Mouse (Mus musculus): Measurements from ENCODE around the gene Bcl2l12.
"Not testable (repeated sequence)": the region's sequence is repeated elsewhere in the genome, so short reads cannot be mapped to it uniquely, and the experiment has no call there.

The Bcl2l12 gene

DNA sequence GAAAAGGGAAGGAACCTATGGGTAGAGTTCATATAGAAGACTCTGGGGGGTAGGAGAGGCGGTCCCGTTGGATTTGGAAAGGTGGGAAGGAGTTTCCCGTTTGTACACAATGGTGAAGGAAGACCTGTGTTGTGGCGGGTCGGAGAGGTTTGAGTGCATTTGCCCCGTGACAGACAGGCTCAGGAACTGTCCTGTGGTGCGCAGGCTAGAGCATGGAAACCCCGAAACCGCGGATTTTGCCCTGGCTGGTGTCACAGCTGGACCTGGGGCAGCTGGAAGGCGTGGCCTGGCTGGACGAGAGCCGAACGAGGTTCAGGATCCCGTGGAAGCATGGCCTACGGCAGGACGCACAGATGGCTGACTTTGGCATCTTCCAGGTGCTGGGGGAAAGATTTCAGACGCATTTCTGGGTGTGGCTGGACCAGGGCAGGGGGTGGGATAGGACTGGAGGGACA lies at the start of gene Bcl2l12:
Gene Bcl2l12 (minus strand): TSS at position 212 of the 455 bp plus-strand sequence.
- DNase-seq (ENCODE audit: low spot score in 2 of 2) = no peak

DNA sequence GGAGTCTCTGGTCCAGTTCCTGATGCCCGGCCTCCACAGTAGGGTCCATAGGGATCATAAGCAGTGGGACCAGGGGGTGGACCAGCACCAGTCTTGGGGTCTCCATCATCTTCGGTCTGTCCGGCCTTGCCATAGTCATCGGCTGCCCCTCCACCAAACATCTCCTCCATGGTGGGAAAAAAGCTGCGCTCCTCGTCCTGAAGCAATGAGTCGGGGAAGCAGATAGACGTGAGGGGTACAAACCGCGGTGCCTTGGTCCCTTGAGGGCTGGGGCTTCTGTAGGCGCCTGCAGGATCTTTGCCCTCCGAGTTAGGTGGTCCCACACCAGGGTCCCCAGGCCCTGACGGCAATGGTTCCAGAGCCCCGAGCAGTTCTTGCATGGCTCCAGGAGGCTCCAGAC lies 49.0 kb upstream of the Bcl2l12 start:
- DNase-seq (ENCODE audit: low spot score in 2 of 2) = no peak

DNA sequence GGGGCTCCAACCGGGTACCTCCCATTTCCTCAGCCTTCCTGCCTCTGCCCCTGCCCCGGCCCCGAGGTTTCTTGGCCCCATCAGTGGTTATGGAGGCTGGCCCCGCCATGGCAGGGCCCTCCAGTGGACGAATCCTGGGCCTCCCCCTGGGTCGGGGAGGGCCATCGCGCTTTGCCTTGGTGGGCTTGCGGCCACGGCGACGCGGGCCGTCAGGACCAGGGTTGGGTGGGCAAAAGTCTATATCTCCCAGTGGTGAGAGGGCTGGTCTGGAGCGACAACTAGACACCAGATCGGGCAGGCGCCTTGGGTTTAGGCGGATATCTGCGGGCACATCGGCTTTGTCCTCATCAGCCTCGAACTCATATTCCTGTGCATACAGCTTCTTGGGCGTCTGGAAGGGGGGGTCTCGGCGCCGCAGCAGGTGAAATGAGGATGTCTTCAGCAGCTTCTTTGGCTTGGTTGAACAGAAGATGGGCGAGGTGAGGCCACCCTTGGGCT lies 48.4 kb upstream of the Bcl2l12 start:
- DNase-seq (ENCODE audit: low spot score in 2 of 2) = no peak

DNA sequence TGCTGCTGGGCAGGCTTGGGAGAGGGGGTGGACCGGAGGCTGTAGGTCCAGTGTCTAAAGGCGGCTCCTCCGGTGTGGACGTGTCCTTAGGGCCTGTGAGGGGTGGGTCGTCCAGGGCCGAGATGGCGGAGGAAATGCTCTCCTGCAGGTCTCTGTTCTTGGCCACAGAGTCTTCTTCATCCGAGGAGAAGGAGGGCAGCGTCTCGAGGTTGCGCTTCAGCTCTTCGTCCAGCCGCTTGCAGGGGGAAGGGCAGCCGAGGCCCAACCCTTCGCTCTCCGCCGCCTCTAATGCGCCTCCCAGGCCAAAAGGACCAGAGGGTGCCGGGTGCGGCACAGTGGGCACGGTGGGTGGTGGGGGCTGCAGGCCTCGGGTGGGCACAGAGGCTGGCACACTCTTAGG lies 47.2 kb upstream of the Bcl2l12 start:
- DNase-seq (ENCODE audit: low spot score in 2 of 2) = no peak

DNA sequence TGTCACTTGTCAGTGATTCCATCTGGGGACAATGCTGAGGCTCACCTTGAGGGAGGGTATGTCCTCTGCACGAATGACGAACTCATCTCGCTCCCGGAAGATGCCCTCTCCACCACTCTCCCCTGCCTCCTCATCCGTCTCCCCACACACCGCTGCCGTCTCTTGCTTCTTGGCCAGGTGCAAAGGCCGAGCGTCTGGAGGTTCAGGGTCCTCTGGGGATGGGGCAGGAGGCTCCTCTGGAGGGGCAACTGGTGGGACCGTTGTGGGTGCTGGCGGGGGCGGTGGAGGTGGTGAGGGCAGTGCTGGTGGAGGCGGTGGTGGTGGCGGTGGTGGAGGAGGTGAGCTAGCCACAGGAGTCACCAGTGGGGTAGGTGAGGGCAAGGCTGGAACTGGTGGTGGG lies 44.8 kb upstream of the Bcl2l12 start:
- no peak for DNase-seq (ENCODE audit: low spot score in 2 of 2)

DNA sequence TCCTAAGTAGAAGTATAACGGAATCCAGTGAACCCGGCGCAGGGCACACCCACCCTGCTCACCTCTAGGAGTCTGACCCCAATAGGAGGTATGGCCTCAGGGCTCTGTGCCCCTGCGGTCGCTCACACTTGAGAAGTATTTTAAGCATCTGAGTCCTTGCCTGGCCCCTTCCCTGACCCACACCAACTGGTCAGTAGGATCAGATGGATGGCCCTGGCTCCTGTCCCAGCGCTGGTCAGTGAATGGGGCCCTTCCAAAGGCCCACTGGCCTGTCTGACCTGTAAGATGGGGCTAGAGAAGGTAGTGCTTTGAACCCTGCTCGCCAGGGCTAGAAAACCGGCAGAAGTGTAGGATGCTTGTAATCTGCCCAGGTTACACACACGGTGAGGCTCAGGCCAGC lies 42.3 kb upstream of the Bcl2l12 start:
- DNase-seq (ENCODE audit: low spot score in 2 of 2) = no peak

DNA sequence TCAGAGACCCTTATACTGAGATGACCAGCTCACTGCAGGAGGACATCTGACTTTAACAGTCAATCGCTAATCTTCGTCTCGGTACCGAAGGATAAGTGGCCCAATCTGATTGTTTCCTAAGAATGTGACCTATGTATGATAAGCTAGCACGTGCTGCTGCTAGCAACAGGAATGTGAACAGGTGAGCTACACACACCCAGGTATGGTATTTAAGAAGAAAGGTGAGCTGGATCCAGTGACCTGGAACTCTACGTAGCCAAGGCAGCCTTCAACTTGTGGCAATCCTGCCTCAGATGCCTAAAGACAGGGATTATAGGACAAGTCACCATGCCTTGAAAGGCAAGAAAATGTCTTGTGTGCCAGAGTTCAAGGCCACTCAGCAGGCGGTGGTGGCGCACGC lies 39.9 kb upstream of the Bcl2l12 start:
- no peak for DNase-seq (ENCODE audit: low spot score in 2 of 2)

DNA sequence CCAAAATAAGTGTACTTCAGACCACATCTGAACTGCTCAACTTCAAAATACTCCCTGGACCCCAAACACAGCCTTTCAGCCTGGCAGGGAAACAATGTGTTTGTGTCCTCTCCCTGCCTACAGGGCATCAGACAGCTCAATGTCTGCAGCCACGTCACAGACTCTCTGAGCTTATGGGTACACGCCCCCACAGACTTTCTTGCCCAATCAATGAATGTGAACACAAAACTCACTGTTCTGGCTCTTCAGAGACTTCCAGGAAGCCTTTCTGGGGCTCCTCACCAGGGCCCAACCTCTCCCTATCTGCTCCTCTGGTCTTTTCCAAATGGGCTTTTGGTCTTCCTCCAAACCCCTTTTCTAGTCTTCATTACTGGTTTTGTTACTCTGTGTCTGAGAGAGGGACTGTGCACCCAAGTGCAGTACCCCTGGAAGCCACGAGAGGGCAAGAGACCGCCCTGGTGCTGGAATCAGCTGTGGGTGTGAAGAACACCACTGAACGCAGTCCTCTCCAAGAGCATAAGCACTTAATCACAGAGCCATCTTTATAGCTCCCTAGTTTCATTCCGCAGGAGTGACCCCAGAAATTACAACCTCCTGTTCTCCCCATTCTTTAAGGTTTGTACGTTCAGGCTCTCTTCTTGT lies 39.3 kb upstream of the Bcl2l12 start:
- DNase-seq (ENCODE audit: low spot score in 2 of 2) = no peak

DNA sequence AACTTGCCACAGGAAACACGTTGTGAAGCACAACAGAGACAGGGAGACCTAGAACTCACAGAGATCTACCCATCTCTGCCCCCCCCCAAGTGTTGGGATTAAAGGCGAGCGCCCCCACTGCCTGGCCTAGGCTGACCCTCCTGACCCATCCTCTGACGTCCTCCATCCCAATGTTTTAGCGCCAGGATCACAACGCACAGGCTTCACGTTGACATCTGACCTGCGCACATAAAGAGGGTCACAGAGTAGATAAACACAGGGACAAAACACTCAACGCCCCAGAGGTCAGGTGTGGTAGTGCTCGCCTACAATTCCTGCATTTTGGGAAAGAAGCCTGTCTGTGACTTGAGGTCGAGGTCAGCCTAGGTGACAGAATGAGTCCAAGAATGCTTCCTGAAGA lies 38.2 kb upstream of the Bcl2l12 start:
- DNase-seq (ENCODE audit: low spot score in 2 of 2) = no peak

DNA sequence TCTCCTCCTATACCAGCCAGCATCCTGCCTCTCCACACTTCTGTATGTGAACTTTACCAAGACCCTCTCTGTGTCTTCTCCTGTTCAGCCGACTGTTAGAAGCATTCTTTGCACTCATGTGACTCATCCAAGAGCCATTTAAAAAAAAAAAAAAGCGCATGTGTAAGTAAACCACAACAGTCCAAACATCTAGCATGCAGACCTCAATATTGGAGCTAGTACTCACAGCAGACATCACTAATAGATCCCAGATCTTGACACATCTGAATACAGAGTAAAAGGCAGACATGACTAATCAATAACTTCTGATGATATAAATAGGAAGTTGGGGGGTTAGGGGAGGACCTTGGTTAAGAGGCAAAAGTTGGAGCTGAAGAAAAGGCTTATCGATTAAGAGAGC lies 37.1 kb upstream of the Bcl2l12 start:
- no peak for DNase-seq (ENCODE audit: low spot score in 2 of 2)

DNA sequence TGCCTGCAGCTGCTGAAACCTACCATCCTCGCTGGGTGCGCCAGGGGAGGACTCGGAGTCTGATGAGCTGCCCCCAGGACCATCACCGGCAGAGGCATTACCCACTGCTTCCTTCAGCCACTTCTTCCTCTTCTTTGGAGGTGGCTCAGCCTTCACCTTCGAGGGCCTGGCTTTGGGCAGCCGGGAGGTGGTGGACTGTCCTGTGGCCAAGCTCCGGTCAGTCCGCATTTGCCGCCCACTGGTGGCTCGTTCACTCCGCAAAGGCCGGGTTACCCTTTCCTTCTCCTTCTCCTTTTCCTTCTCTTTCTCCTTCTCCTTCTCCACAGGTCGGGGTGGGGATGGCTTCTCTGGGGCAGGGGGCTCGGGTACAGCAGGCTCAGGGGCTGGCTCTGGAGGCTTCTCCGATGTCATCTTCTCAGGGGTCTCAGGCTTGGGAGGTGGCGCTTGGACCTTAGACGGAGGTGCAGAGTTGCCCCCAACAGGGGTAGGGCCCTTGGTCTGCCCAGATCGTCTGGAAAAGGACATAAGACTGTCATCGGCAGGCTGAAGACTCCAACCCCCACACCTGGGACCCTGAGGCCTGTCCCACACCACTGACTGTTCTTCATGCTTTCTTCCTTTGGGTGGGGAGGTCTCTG lies 35.3 kb upstream of the Bcl2l12 start:
- no peak for DNase-seq (ENCODE audit: low spot score in 2 of 2)

DNA sequence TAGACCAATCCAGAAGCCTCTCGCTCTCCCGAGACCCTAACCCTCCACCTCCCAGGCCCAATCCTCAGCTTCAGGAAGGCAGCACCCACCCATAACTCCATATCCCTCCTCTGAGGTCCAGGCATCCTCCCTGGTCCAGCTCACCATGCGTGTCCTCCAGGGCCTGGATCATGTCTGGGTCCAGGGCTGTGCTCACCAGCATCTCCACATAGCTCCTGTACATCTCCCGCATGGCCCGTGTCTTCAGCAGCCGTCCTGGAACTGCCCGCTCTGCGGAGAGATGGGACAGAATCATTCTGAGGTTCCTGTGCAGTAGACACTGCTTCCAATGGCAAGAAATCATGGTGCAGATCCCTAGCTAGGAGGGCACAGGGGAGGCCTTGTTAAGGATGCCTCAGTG lies 32.3 kb upstream of the Bcl2l12 start:
- DNase-seq (ENCODE audit: low spot score in 2 of 2) = no peak

DNA sequence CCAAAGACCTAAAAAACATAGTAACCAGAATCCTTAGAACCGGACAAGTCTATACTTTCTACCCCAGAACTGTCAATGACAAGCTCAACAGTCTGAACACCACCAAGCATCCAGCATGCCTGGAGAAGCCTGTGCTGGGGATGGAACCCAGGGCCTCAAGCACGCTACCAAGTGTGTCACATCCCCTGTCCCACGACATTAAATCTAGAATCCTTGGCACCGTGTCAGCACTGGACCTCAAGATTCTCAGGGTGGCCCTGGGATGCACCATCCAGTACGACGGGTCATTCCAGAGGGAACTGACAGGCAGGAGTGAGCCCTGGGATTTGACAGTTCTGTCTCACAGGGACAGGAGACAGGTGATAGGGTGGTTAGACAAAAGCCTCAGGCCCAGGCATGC lies 31.5 kb upstream of the Bcl2l12 start:
- no peak for DNase-seq (ENCODE audit: low spot score in 2 of 2)

DNA sequence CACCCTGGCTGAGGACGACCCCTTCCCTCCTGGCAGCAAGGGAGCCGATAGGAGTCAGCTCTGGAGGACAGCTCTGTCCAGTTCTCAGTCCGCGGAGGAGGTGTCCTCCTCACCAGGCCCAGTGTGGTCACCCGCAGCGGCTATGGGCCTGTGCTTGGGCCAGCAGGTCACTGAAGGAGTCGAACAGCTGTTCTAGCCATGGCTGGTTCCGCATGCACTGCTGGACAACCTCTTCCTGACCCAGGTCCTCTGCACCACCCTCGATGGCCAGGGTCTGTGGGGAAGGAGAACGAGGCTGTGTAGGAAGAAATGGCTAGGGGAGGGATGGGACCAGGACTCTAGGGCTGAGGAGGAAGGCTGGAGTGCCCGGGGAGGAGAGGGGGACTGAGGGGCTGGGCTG lies 29.8 kb upstream of the Bcl2l12 start:
- DNase-seq (ENCODE audit: low spot score in 2 of 2) = no peak

DNA sequence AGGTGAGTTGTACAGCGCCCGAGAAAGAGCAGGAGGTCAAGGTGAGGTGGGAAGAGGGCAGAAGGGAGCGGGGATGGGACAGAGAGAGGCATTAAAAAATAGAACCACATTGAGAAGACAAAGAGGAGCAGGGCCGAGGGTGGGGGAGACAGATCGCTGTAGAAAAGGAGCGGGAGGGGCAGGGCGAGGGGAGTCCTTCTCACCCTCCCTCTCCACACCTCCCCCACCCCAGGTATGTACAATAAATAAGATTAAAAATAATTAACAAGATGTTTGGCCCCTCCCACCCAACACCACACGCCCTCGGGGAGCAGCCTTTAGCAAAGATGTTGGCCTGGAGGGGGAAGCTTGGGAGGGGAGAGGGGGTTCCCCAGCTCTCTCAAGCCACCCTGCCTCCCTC lies 29.2 kb upstream of the Bcl2l12 start:
- DNase-seq (ENCODE audit: low spot score in 2 of 2) = no peak

DNA sequence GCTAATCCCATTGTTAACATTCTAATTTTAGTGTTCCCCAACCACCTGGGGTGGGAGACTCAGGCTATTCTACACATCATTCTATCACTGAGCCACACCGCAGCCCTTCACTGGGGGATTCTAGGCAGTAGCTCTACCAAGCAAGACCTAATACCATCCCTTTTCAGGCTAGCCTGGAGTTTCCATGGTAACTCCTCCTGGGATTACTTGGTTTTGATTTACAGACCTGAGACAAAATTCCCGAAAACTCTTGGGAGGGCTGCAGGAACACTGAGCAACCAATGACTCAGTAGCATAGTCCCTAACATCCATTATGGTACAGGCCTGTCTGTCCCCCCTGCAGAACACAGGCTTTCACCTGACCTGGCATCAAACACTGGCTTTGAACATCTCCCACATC lies 27.7 kb upstream of the Bcl2l12 start:
- DNase-seq (ENCODE audit: low spot score in 2 of 2) = no peak

DNA sequence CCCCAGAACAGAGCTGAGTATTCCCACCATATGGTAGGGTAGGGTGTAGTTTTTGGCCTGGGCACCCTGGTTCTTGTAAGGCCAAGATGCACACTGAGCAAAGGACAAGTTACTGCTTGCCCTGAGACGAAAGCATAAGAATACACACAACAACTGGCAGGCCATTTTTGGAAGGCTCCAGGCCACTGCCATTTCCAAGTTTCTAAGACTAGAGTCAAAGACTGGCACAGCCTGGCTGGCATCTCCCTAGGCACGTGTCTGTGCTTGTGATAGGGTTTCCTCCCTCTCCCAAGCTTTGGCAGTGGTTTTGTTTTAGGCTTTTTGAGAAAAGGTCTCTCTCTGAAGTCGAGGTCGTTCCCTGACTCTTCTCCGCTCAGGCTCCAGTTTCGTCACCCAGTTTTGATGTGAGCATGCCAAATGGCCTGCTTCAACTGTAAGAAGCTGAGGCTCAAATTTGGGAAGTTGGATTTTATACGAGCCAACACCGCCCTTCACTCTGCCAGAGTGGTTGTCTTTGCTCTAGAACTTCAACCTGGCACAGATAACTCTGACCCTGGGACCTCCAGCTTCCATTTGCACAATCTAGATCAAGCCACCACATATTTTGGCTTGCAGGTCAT lies 27.2 kb upstream of the Bcl2l12 start:
- DNase-seq (ENCODE audit: low spot score in 2 of 2) = no peak

DNA sequence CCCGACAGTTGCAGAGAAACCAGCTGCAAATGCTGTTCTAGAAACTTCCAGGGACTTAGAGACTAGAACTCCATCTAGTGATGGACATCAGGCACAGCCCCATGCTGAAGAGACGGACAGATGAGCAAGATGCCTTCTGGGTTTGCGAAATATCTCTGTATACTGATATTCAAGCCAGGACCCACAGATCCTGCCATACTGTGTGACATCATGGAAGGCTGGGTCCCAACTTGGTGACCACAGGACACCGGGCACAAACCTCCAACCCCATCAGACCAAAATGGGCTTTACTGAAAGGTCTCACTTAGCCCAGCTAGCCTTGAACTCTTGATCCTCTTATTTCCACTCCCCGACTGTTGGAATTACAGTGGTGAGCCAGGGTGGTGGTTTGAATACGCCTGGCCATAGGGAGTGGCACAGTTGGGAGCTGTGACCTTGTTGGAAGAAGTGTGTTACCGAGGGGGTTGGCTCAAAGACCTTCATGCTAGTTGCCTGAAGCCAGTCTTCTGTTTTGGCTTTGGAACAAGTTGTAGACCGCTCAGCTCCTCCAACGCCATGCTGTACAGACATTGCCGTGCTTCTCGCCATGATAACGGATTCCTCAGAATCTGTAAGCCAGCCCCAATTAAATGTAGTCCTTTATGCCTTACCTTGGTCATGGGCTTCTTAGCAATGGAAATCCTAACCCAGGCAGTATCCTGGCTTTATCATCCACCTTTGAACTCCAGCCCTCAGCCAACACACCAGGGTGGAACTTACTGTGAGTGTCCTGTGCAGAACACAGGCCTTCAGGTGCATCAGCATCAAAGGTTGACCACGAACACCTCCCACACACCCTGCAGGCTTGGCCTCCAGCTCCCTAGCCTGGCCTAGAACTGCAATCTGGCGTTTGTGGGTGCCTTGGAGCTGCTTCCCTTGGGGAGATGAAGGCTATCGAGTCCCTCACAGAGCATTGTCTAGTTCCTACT lies 26.1 kb upstream of the Bcl2l12 start:
- DNase-seq (ENCODE audit: low spot score in 2 of 2) = no peak

DNA sequence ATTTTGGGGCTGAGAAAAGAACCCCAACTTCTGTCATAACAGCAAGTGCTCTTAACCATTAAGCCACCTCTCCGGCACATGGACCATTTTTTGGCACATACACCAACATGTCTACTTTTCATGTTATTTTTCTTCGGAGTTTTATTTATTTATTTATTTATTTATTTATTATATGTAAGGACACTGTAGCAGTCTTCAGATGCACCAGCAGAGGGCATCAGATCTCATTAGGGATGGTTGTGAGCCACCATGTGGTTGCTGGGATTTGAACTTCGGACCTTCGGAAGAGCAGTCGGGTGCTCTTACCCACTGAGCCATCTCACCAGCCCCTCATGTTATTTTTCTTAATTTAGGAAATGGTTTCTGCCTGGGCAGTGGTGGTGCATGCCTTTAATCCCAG lies 25.2 kb upstream of the Bcl2l12 start:
- not testable (repeated sequence) for DNase-seq (ENCODE audit: low spot score in 2 of 2)

DNA sequence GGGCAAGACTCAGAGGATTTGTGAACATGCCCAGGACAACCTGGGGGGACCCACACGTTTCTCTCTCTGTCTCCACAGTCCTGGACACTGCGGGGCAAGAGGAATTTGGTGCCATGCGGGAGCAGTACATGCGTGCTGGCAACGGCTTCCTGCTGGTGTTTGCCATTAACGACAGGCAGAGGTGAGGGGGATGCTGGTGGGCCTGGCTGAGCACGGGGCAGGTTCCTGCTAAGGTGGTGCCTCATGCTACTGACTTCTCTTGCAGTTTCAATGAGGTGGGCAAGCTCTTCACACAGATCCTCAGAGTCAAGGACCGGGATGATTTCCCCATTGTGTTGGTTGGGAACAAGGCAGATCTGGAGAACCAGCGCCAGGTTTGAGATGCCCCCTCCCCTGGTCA lies 21.7 kb upstream of the Bcl2l12 start:
- DNase-seq (ENCODE audit: low spot score in 2 of 2) = no peak

DNA sequence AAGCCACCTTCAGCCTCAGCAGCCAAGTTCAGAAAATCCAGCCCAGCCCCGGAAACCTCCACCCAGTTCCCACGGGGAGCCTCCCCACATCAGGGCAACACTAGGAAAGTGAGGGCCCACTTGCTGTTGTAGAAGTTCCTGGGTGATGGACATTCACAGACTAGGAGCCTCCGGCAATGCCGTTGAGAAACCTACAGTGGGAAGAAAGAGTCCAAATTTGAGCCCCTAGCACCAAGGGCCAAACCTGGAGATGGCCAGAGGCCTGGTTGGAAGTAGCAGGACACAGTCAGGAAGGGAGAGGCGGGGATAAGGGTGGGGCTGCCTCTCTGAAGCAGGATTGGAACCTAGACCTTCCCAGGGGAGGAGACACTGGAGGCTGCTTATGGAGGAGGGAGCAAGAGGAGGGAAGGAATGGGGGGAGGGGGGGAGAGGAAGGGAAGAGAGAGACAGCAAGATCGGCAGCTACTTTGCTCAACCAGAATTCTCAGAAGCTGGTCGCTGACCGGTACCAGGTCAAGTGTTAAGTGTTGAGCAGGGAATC lies 20.6 kb upstream of the Bcl2l12 start:
- no peak for DNase-seq (ENCODE audit: low spot score in 2 of 2)

All from frontal cortex, postnatal 25 days (tissue).